Mouse (Mus musculus): Measurements from ENCODE around the gene Cop1. TPM values are rescaled to one million over a fixed set of nuclear protein-coding genes. Genes with fewer than 3 reads are reported as not detected.

Gene Cop1
- polyA plus RNA-seq, 1 experiment from 2014 or later: 34.6 TPM

DNA sequence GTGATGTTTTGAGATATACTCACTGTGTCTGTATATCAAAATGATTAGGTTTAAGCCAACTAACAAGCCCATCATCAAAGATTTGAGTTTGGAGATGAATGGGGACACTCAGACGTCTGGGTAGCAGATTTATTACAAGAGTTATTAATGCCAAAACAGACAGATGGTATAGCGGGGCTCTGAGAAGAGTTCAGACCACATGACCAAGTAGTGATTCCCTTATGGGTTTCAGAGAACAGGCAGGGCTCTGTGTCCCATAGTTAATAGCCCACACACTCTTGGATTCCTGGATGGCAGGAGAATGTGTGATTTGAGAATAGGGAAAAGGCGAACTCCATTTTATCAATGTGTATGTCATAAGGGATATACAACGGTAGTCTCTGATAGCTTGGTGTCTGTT lies 98.9 kb downstream of the Cop1 start:
- no peak overlapping the region for H3K4me3 ChIP-seq (ENCODE audit: low read depth, low read length)
- no peak overlapping the region for H3K27ac ChIP-seq (ENCODE audit: low read depth, low read length)
- H3K27me3 ChIP-seq (replicated peaks; ENCODE audit: control insufficient read depth, insufficient read depth, low read length): no peaks in the 10 kb centered on the region
- no peak overlapping the region for H3K9ac ChIP-seq (ENCODE audit: low read length)
- H3K9me3 ChIP-seq (replicated peaks; ENCODE audit: control insufficient read depth, low read length): no peaks in the 10 kb centered on the region
- peak; percentile 71 for ATAC-seq
- 72% methylated on average over 4 of the region's 4 CpGs for WGBS
- no peaks in the 10 kb centered on the region for H3K4me1 ChIP-seq (ENCODE audit: control insufficient read depth, insufficient read depth, low read length)
- peaks cover 31% of the 10 kb centered on the region for H3K36me3 ChIP-seq (ENCODE audit: control insufficient read depth, insufficient read depth, low read length)
- DNase-seq (ENCODE audit: low spot score): peak; percentile 52
- H3K4me2 ChIP-seq (ENCODE audit: low read length): no peak overlapping the region

DNA sequence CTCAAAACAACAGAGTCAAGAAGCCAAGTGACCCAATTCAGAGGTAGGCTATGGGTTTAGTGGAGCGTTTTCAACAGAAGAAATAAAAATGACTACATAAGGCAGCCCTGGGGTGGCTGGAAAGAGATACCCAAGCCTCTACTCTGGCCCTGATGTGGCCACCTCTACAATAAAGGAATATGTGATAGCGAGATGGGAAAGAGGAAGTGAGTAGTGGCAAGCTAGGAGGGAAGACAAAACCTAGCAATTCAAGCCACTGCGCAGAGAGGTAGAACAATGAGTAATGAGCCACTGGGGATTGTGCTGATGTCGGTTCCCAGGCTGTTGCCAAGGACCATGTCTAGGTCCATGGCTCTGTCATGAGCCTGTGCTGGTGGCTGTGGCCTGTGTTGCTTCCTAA lies 102.0 kb downstream of the Cop1 start:
- WGBS: 97% methylated on average over 4 of the region's 4 CpGs
- ATAC-seq (no peak), DNase-seq (ENCODE audit: low spot score) (no peak)
- H3K4me3 ChIP-seq (ENCODE audit: low read depth, low read length): no peak overlapping the region
- H3K4me2 ChIP-seq (ENCODE audit: low read length): no peak overlapping the region
- H3K9me3 ChIP-seq (replicated peaks; ENCODE audit: control insufficient read depth, low read length): no peaks in the 10 kb centered on the region
- peaks cover 26% of the 10 kb centered on the region for H3K36me3 ChIP-seq (ENCODE audit: control insufficient read depth, insufficient read depth, low read length)
- H3K27ac ChIP-seq (ENCODE audit: low read depth, low read length): no peak overlapping the region
- H3K27me3 ChIP-seq (replicated peaks; ENCODE audit: control insufficient read depth, insufficient read depth, low read length): no peaks in the 10 kb centered on the region
- no peaks in the 10 kb centered on the region for H3K4me1 ChIP-seq (ENCODE audit: control insufficient read depth, insufficient read depth, low read length)
- no peak overlapping the region for H3K9ac ChIP-seq (ENCODE audit: low read length)

GRCm38 (mm10) chr1:159342355-159342754 lies 110.2 kb downstream of the Cop1 start:
- H3K4me1 ChIP-seq (ENCODE audit: control insufficient read depth, insufficient read depth, low read length): no peaks in the 10 kb centered on the region
- WGBS: 70% methylated on average over 2 of the region's 2 CpGs

GRCm38 (mm10) chr1:159355027-159355570 lies 123.0 kb downstream of the Cop1 start:
- H3K36me3 ChIP-seq (ENCODE audit: control insufficient read depth, insufficient read depth, low read length): peaks cover 14% of the 10 kb centered on the region
- no peak overlapping the region for H3K27ac ChIP-seq (ENCODE audit: low read depth, low read length)
- H3K27me3 ChIP-seq (replicated peaks; ENCODE audit: control insufficient read depth, insufficient read depth, low read length): no peaks in the 10 kb centered on the region
- no peak overlapping the region for H3K4me3 ChIP-seq (ENCODE audit: low read depth, low read length)
- no peak overlapping the region for H3K4me2 ChIP-seq (ENCODE audit: low read length)
- DNase-seq (ENCODE audit: low spot score) (no peak), ATAC-seq (no peak)
- WGBS: 87% methylated on average over 1 of the region's 1 CpGs
- H3K9me3 ChIP-seq (replicated peaks; ENCODE audit: control insufficient read depth, low read length): no peaks in the 10 kb centered on the region
- H3K9ac ChIP-seq (ENCODE audit: low read length): no peak overlapping the region
- H3K4me1 ChIP-seq (ENCODE audit: control insufficient read depth, insufficient read depth, low read length): no peaks in the 10 kb centered on the region

More at GRCm38 (mm10) chr1:159342355-159342754, 110.2 kb downstream of the Cop1 start:
- H3K9me3 ChIP-seq (replicated peaks; ENCODE audit: control insufficient read depth, low read length): no peaks in the 10 kb centered on the region
- no peak overlapping the region for H3K4me2 ChIP-seq (ENCODE audit: low read length)
- H3K4me3 ChIP-seq (ENCODE audit: low read depth, low read length): no peak overlapping the region
- no peaks in the 10 kb centered on the region for H3K27me3 ChIP-seq (replicated peaks; ENCODE audit: control insufficient read depth, insufficient read depth, low read length)
- peaks cover 41% of the 10 kb centered on the region for H3K36me3 ChIP-seq (ENCODE audit: control insufficient read depth, insufficient read depth, low read length)
- DNase-seq (ENCODE audit: low spot score) (no peak), ATAC-seq (no peak)
- no peak overlapping the region for H3K9ac ChIP-seq (ENCODE audit: low read length)
- H3K27ac ChIP-seq (ENCODE audit: low read depth, low read length): no peak overlapping the region

- WGBS: 64% methylated on average over 5 of the region's 5 CpGs
These were observed 126.6 kb downstream of the Cop1 start for GRCm38 (mm10) chr1:159358713-159359112.

GRCm38 (mm10) chr1:159371881-159372390 lies 139.8 kb downstream of the Cop1 start:
- H3K36me3 ChIP-seq (ENCODE audit: control insufficient read depth, insufficient read depth, low read length): no peaks in the 10 kb centered on the region
- 86% methylated on average over 4 of the region's 4 CpGs for WGBS

More at GRCm38 (mm10) chr1:159358713-159359112, 126.6 kb downstream of the Cop1 start:
- H3K4me1 ChIP-seq (ENCODE audit: control insufficient read depth, insufficient read depth, low read length): no peaks in the 10 kb centered on the region
- H3K4me3 ChIP-seq (ENCODE audit: low read depth, low read length): no peak overlapping the region
- DNase-seq (ENCODE audit: low spot score) (no peak), ATAC-seq (no peak)
- H3K27me3 ChIP-seq (replicated peaks; ENCODE audit: control insufficient read depth, insufficient read depth, low read length): no peaks in the 10 kb centered on the region
- H3K9me3 ChIP-seq (replicated peaks; ENCODE audit: control insufficient read depth, low read length): no peaks in the 10 kb centered on the region
- H3K9ac ChIP-seq (ENCODE audit: low read length): no peak overlapping the region
- peaks cover 3% of the 10 kb centered on the region; the same call in 1 of the 2 replicates for H3K36me3 ChIP-seq (ENCODE audit: control insufficient read depth, insufficient read depth, low read length)
- no peak overlapping the region for H3K4me2 ChIP-seq (ENCODE audit: low read length)
- H3K27ac ChIP-seq (ENCODE audit: low read depth, low read length): no peak overlapping the region

DNA sequence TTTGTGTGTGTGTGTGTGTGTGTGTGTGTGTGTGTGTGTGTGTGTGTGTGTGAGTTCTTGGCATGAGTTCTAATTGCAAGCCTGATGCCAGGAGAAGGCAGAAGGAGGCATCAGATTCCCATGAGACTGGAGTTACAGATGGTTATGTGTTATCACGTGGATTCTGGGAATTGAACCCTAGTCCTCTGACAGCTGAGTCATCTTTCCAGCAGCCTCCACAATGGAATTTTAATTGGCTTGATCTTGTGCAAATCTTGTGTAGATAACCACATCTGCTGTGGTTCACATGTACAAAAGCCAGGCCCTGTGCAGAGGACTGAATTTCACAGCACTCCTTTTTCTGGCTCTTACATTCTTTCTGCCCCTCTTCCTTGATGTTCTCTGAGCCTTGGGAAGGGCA lies 150.1 kb downstream of the Cop1 start:
- Histone ChIP-seq H3K27ac (ENCODE audit: low read depth, low read length) (no peak overlapping the region), H3K27me3 (replicated peaks; ENCODE audit: control insufficient read depth, insufficient read depth, low read length) (no peaks in the 10 kb centered on the region), H3K4me2 (ENCODE audit: low read length) (no peak overlapping the region), H3K36me3 (ENCODE audit: control insufficient read depth, insufficient read depth, low read length) (no peaks in the 10 kb centered on the region), H3K4me1 (ENCODE audit: control insufficient read depth, insufficient read depth, low read length) (no peaks in the 10 kb centered on the region), H3K4me3 (ENCODE audit: low read depth, low read length) (no peak overlapping the region), H3K9me3 (replicated peaks; ENCODE audit: control insufficient read depth, low read length) (no peaks in the 10 kb centered on the region), H3K9ac (ENCODE audit: low read length) (no peak overlapping the region)
- ATAC-seq: no peak
- 41% methylated on average over 1 of the region's 1 CpGs for WGBS
- peak; percentile 59 for DNase-seq (ENCODE audit: low spot score)

More at GRCm38 (mm10) chr1:159371881-159372390, 139.8 kb downstream of the Cop1 start:
- ATAC-seq (no peak), DNase-seq (ENCODE audit: low spot score) (no peak)
- H3K4me2 ChIP-seq (ENCODE audit: low read length): no peak overlapping the region
- H3K9ac ChIP-seq (ENCODE audit: low read length): no peak overlapping the region
- no peak overlapping the region for H3K27ac ChIP-seq (ENCODE audit: low read depth, low read length)
- no peaks in the 10 kb centered on the region for H3K4me1 ChIP-seq (ENCODE audit: control insufficient read depth, insufficient read depth, low read length)
- no peaks in the 10 kb centered on the region for H3K27me3 ChIP-seq (replicated peaks; ENCODE audit: control insufficient read depth, insufficient read depth, low read length)
- H3K4me3 ChIP-seq (ENCODE audit: low read depth, low read length): no peak overlapping the region
- H3K9me3 ChIP-seq (replicated peaks; ENCODE audit: control insufficient read depth, low read length): no peaks in the 10 kb centered on the region

DNA sequence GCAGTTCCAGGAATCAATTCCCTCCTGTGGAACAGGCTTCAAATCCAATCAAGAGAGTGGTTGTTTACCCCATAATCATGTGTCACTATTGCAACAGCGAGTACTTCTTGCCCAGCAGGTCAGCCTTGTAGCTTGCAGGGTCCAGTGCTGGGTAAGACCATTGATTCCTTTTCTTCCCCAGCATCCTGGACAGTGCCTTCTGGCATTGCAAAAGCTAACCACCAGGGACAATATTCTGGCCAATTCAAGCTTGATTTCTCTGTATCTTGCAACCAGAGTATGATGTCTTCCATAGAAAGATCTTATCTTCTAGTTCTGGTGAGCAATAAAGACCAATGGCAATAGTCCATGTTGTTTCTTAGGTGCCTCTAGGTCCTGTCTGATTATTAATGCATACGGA lies 150.8 kb downstream of the Cop1 start:
- Histone ChIP-seq H3K4me3 (ENCODE audit: low read depth, low read length) (no peak overlapping the region), H3K4me2 (ENCODE audit: low read length) (no peak overlapping the region), H3K9me3 (replicated peaks; ENCODE audit: control insufficient read depth, low read length) (no peaks in the 10 kb centered on the region), H3K9ac (ENCODE audit: low read length) (no peak overlapping the region), H3K27ac (ENCODE audit: low read depth, low read length) (no peak overlapping the region), H3K36me3 (ENCODE audit: control insufficient read depth, insufficient read depth, low read length) (no peaks in the 10 kb centered on the region), H3K4me1 (ENCODE audit: control insufficient read depth, insufficient read depth, low read length) (no peaks in the 10 kb centered on the region), H3K27me3 (replicated peaks; ENCODE audit: control insufficient read depth, insufficient read depth, low read length) (no peaks in the 10 kb centered on the region)
- ATAC-seq (no peak), DNase-seq (ENCODE audit: low spot score) (no peak)
- 88% methylated on average over 2 of the region's 2 CpGs for WGBS

DNA sequence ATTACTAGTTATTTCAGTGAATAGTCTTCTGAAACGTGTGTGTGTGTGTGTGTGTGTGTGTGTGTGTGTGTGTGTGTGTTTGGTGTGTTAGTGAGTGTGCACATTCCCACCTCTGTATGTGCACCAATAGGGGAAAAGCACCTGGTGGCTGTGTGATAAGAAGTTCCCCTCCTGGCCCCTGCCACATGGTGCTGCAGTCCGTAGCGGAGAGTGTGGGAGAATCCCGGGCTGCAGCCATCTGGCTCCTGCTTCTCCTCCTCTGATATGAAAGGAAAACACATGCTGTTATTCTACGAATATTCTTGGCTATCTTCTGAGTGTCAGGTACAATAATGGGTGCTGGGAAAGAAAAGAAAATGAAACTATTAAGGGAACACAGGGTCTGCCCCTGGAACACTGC lies 154.3 kb downstream of the Cop1 start:
- Histone ChIP-seq H3K9me3 (replicated peaks; ENCODE audit: control insufficient read depth, low read length) (no peaks in the 10 kb centered on the region), H3K27ac (ENCODE audit: low read depth, low read length) (no peak overlapping the region), H3K36me3 (ENCODE audit: control insufficient read depth, insufficient read depth, low read length) (no peaks in the 10 kb centered on the region), H3K9ac (ENCODE audit: low read length) (no peak overlapping the region), H3K4me2 (ENCODE audit: low read length) (no peak overlapping the region), H3K4me3 (ENCODE audit: low read depth, low read length) (no peak overlapping the region), H3K27me3 (replicated peaks; ENCODE audit: control insufficient read depth, insufficient read depth, low read length) (no peaks in the 10 kb centered on the region), H3K4me1 (ENCODE audit: control insufficient read depth, insufficient read depth, low read length) (no peaks in the 10 kb centered on the region)
- DNase-seq (ENCODE audit: low spot score): peak; percentile 53
- WGBS: 60% methylated on average over 5 of the region's 5 CpGs
- ATAC-seq: peak; percentile 73; the same call in 1 of the 2 replicates
